Mouse (Mus musculus) ES-Bruce4 (cell line): ENCODE results near the gene Myct1.

Experiments
- CTCF ChIP-seq: IDR thresholded peaks from one replicate; pipeline ENCODE4 v1.8.1; 2011; ENCODE audit warnings: low read depth, low read length
- EP300 ChIP-seq: IDR thresholded peaks from 2 replicates; pipeline ENCODE4 v1.6.1; 2011; ENCODE audit warnings: low read depth, low read length; ENCODE audit not compliant: insufficient read depth
- POLR2A ChIP-seq: IDR thresholded peaks from one replicate; pipeline ENCODE4 v1.8.1; 2011; ENCODE audit warnings: low read length; ENCODE audit not compliant: insufficient read depth

- no peak for TF ChIP-seq CTCF
- no peak for TF ChIP-seq POLR2A
- TF ChIP-seq EP300, result no peak
Measured at GRCm38 (mm10) chr10:5570059-5570458, 23.5 kb upstream of the Myct1 start.
